Mouse (Mus musculus): ENCODE measurements around the gene Clstn2.

Clstn2 gene

GRCm38 (mm10) chr9:97512282-97512850 lies 520.6 kb downstream of the Clstn2 start:
- in situ Hi-C loops (cut with MboI; ENCODE audit: unreplicated experiment in 2 of 2) = no loop called here

GRCm38 (mm10) chr9:97501416-97501815 lies 531.6 kb downstream of the Clstn2 start:
- in situ Hi-C loops (cut with MboI; ENCODE audit: unreplicated experiment in 2 of 2) = no loop called here

GRCm38 (mm10) chr9:97495056-97495455 lies 537.9 kb downstream of the Clstn2 start:
- in situ Hi-C loops (cut with MboI; ENCODE audit: unreplicated experiment in 2 of 2) = no loop called here

- in situ Hi-C loops (cut with MboI; ENCODE audit: unreplicated experiment in 2 of 2) = no loop called here
Measured at GRCm38 (mm10) chr9:97491626-97492025, 541.4 kb downstream of the Clstn2 start.

GRCm38 (mm10) chr9:97490591-97491176 lies 542.3 kb downstream of the Clstn2 start:
- in situ Hi-C loops (cut with MboI; ENCODE audit: unreplicated experiment in 2 of 2) = no loop called here

- in situ Hi-C loops (cut with MboI; ENCODE audit: unreplicated experiment in 2 of 2) = no loop called here
Measured at GRCm38 (mm10) chr9:97486826-97487225, 546.2 kb downstream of the Clstn2 start.

- in situ Hi-C loops (cut with MboI; ENCODE audit: unreplicated experiment in 2 of 2) = no loop called here
Measured at GRCm38 (mm10) chr9:97481187-97481586, 551.8 kb downstream of the Clstn2 start.

GRCm38 (mm10) chr9:97476961-97477360 lies 556.0 kb downstream of the Clstn2 start:
- in situ Hi-C loops (cut with MboI; ENCODE audit: unreplicated experiment in 2 of 2) = no loop called here

GRCm38 (mm10) chr9:97476456-97476855 lies 556.5 kb downstream of the Clstn2 start:
- in situ Hi-C loops (cut with MboI; ENCODE audit: unreplicated experiment in 2 of 2) = no loop called here

GRCm38 (mm10) chr9:97474896-97475295 lies 558.1 kb downstream of the Clstn2 start:
- in situ Hi-C loops (cut with MboI; ENCODE audit: unreplicated experiment in 2 of 2) = no loop called here

- in situ Hi-C loops (cut with MboI; ENCODE audit: unreplicated experiment in 2 of 2) = no loop called here
Measured at GRCm38 (mm10) chr9:97471014-97471591, 561.9 kb downstream of the Clstn2 start.

- in situ Hi-C loops (cut with MboI; ENCODE audit: unreplicated experiment in 2 of 2) = no loop called here
Measured at GRCm38 (mm10) chr9:97460452-97460851, 572.5 kb downstream of the Clstn2 start.

GRCm38 (mm10) chr9:97459745-97460144 lies 573.2 kb downstream of the Clstn2 start:
- in situ Hi-C loops (cut with MboI; ENCODE audit: unreplicated experiment in 2 of 2) = no loop called here

- in situ Hi-C loops (cut with MboI; ENCODE audit: unreplicated experiment in 2 of 2) = no loop called here
Measured at GRCm38 (mm10) chr9:97449316-97450050, 583.5 kb downstream of the Clstn2 start.

- in situ Hi-C loops (cut with MboI; ENCODE audit: unreplicated experiment in 2 of 2) = no loop called here
Measured at GRCm38 (mm10) chr9:97439872-97440636, 592.9 kb downstream of the Clstn2 start.

- in situ Hi-C loops (cut with MboI; ENCODE audit: unreplicated experiment in 2 of 2) = no loop called here
Measured at GRCm38 (mm10) chr9:97434666-97435065, 598.3 kb downstream of the Clstn2 start.

- in situ Hi-C loops (cut with MboI; ENCODE audit: unreplicated experiment in 2 of 2) = no loop called here
Measured at GRCm38 (mm10) chr9:97429885-97430449, 603.0 kb downstream of the Clstn2 start.

- in situ Hi-C loops (cut with MboI; ENCODE audit: unreplicated experiment in 2 of 2) = no loop called here
Measured at GRCm38 (mm10) chr9:97428127-97428526, 604.9 kb downstream of the Clstn2 start.

- in situ Hi-C loops (cut with MboI; ENCODE audit: unreplicated experiment in 2 of 2) = no loop called here
Measured at GRCm38 (mm10) chr9:97420896-97421295, 612.1 kb downstream of the Clstn2 start.

GRCm38 (mm10) chr9:97414876-97415668 lies 617.9 kb downstream of the Clstn2 start:
- in situ Hi-C loops (cut with MboI; ENCODE audit: unreplicated experiment in 2 of 2) = no loop called here
